Mouse (Mus musculus) thymus, postnatal 14 days (tissue): ENCODE measurements around the gene Frmd4a.
"Not testable (repeated sequence)": the region's sequence is repeated elsewhere in the genome, so short reads cannot be mapped to it uniquely, and the experiment has no call there.

Experiments
- DNase-seq: peaks from one replicate; pipeline ENCODE4 v3.0.0; 2021

Frmd4a gene

GRCm38 (mm10) chr2:4291671-4292070, 274.2 kb downstream of the Frmd4a start:
- DNase-seq, result no peak

GRCm38 (mm10) chr2:4293726-4294125, 276.2 kb downstream of the Frmd4a start:
- no peak for DNase-seq

DNA sequence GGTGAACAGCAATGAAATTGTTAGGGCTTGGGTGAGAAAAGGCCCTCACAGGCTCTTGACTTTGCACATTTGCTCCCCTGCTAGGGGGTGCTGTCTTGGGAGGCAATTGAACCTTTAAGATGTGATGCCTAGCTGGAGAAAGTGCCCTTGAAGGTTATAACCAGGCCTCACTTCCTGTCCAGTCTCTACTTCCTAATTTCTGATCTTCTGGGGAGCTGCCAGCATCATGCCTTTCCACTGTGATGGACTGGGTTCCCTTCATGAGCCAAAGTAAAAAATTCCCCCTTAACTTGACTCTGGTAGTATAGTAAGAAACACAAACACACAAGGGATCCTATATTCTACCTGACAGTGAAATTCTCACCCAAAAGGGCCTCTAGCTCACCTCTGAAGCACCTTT, 278.1 kb downstream of the Frmd4a start:
- DNase-seq, result no peak

DNA sequence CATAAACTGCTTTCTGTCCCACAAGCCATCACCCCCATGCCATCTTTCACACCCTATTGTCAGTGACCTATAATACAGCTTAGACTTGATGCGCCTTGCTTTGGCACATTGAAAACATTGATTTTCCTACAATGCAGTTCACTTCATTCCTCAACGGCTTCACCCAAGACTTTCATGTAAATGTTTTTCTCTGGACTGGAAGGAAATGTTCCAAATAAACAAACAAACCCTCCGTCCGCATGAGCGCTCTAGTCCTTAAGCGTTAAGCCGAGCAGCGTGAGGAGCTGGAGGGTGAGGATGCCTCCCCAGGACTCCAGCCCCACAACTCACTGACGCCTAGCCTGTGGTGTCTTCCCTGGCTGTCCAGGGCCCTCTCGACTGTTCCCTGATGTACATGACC, 279.4 kb downstream of the Frmd4a start:
- DNase-seq, result no peak

GRCm38 (mm10) chr2:4298325-4299215, 281.1 kb downstream of the Frmd4a start:
- no peak for DNase-seq

- DNase-seq, result no peak
Measured at GRCm38 (mm10) chr2:4299593-4299992, 282.1 kb downstream of the Frmd4a start.

- DNase-seq, result no peak
Measured at GRCm38 (mm10) chr2:4300383-4300811, 282.9 kb downstream of the Frmd4a start.

DNA sequence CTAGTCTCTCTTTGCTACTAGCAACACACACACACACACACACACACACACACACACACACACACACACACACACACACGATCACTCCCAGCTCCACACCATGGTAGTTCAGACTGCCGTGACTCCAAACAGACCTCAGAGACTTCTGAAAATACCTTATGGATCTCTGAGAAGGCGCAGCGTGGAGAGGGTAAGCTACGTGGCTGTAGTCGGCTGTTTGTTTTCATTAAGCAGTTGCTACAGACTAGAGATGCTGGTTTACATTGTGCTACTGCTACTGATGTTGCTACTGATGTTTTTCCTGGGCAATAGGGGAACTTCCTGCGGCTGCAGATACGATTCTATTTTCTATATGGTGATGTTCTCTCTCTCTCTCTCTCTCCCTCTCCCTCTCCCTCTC, 283.3 kb downstream of the Frmd4a start:
- DNase-seq, result no peak

GRCm38 (mm10) chr2:4301256-4301655, 283.7 kb downstream of the Frmd4a start:
- no peak for DNase-seq

DNA sequence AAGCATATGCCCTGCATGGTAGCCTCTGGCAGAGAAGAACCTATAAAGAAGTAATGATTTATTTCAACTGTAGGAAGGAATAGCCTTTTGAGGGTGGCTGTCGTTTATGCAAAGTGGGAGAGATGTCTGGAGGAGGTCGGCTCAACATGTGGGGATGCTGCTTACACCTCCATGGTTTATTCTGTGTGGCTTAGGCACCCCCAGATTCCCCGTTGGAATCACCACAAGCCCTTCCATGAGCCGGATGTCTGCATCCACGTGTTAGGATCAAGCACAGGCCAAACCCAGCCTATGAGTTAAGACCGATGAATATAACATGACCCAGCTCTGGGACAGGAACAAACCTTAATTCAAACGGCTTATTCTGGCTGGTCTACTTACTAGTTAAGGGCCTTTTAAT, 284.2 kb downstream of the Frmd4a start:
- DNase-seq, result no peak

- DNase-seq, result no peak
Measured at GRCm38 (mm10) chr2:4302119-4302518, 284.6 kb downstream of the Frmd4a start.

DNA sequence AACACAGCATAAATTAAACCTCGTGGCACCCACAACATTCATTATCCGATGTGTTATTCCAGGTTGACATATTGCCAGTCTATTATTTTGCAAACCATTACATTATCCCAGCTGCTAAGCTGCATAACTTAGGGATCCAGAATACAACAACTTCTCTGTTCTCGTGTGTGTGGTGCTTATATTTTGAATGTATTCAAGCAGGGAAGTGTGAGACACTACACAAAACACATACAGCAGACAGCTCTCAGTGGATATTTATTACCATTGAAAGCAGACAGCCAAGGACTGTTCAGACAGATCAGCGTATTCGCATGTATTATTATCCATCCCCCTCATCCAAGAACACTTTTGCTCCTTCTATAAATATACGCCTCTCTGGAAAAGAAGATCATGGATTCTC, 289.6 kb downstream of the Frmd4a start:
- DNase-seq, result no peak

GRCm38 (mm10) chr2:4314545-4314944, 297.0 kb downstream of the Frmd4a start:
- no peak for DNase-seq

DNA sequence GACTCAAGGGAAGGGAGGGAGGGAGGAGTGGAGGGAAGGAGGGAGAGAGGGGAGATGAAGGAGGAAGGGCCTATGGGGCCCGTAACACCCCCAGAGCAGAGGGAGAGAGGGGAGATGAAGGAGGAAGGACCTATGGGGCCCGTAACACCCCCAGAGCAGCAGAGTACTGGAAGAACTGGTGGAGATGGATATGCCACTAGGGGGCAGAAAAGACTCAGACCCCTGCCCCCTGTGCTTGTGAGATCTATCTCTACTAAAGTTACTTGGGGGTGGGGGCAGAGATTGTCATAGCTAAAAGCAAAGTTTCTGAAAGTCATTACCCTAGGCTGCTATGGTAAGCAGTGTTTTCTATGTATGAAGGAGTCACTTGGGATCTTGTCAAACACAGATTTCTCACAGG, 299.1 kb downstream of the Frmd4a start:
- peak; percentile 18 for DNase-seq

DNA sequence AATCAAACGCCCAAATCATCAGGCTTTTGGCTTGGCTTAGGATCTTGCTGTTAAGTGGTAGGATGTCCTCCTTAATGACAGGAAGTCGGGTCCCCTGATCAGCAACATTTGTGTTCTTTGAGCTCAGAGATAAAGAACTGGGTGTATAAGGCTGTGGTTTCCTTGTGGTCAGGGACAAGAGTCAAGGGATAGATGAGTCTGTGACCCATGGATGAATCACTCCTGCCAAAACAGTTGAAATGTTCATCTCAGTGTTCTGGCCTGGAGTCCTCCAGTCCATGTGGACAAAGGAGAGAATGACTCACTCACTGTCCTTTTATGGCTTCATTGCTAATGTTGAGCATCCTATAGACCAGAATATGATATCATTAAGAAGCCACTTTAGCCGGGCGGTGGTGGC, 300.6 kb downstream of the Frmd4a start:
- DNase-seq, result no peak

DNA sequence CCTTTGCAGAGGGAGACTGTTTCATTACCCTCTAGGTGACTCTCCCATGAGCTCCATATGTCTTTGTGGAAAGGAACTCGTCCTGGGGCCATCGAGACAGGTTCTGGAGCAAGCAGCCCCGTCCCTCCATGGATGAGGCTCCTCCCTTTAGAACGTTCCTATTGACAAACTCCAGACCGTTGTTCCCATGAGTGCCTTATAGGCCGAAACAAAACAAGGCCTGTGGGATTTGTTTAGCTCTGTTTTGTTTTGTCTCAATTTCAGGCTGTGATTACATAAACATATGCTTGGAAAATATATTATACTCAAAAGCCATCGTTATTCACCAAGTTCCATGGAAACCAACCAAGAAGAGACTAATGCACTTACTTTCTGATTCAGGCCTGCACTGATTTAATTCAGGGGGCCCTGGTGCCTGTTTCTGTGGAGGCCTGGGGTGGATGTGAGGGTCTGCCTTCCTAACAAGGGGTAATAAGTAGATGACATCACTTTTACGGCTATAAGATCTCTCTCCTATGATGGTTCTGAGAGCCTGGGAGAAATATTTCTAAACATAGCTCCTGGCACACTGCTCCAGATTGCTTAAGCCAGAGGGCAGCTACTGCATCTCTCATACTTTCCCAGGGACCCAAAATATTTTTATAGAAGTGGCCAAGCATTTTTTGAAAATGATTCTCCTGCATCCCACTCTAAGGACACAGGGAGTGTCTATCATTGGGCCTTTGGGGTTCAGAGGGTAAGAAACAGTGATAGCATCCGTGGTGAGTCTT, 308.9 kb downstream of the Frmd4a start:
- DNase-seq, result no peak

DNA sequence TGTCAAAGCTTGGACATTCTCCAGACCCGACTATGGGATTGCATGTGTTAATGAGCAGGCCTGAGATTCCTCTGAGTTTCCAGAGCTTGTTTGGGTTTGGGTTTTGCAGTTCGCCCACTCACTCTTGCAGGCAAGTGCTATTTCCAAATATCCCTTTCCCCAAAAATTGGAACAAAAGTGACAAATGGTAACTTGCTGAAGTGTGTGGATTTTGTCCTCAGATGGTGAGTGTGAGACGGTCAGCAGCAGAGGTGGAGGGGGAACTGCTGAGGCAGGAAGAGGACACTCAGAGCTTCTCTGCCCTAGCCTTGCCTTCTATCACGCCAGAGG, 309.5 kb downstream of the Frmd4a start:
- DNase-seq, result no peak

GRCm38 (mm10) chr2:4332441-4332840, 314.9 kb downstream of the Frmd4a start:
- DNase-seq, result no peak

- DNase-seq, result no peak
Measured at GRCm38 (mm10) chr2:4334201-4334600, 316.7 kb downstream of the Frmd4a start.

DNA sequence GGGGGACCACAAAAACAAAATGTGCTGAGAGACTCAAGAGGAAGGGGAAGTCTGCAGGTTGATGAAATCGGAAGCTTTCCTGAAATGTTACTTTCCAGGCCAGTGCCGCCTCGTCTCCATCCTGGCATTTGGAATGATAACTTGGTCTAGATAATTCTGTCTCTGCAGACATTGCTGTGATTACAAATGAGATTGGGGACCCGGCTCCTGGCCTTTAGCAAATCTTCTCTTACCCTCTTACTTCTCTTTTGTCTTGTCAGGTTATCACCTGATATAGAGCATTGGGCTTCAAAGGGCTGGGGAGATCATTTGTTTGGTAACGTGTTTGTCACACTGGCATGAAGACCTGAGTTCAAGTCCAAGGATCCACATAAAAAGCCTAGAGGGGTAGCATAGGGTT, 317.4 kb downstream of the Frmd4a start:
- DNase-seq, result no peak

DNA sequence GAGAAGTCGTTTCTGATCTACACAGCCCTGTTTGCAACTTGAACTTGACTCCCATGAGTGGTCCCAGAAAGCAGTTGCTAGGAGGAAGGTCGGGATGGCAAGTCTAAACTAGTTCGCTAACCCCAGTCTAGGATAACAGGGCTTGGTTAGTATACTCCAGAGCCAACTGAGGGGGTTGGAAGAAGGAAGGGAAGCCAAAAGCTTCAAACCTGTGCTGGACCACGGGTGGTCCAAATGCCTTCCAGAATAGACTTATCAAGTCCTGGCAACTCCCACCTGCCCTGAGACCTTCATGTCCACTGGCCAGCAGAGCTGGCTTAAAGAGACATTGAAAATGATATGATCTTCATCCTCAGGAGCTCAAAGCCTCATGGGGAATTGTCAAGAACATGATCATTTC, 318.4 kb downstream of the Frmd4a start:
- DNase-seq, result no peak

DNA sequence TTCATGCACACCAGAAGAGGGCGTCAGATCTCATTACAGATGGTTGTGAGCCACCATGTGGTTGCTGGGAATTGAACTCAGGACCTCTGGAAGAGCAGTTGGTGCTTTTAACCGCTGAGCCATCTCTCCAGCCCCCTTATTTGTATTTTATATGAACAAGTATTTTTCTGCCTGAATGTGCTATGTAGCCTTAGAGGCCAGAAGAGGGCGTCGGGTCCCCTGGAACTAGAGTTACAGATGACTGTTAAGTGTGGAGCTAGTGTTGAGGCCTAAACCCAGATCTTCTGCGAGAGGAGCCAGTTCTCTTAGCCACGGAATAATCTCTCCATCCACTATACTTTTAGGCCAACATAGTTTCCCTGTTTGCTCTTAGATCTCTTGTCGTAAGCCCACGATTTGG, 320.8 kb downstream of the Frmd4a start:
- DNase-seq, result not testable (repeated sequence)

DNA sequence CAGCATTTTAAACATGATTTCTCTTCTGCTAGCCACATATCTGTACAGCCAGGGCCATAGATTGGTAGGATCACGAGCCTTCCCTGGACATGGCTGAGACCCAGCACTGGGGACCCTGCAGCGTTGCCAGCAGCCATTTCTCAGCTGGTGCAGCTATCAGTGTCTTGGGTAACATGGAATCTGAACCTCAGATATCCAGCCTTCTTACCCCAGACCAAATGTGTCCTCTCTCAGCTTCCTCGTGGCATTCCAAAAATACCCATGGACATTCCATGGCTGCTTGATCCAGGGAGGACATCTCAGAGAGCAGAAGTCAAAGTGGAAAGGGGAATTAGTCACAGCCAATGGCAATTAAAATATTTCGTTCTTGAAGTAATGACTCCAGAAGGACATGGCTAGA, 321.6 kb downstream of the Frmd4a start:
- no peak for DNase-seq

DNA sequence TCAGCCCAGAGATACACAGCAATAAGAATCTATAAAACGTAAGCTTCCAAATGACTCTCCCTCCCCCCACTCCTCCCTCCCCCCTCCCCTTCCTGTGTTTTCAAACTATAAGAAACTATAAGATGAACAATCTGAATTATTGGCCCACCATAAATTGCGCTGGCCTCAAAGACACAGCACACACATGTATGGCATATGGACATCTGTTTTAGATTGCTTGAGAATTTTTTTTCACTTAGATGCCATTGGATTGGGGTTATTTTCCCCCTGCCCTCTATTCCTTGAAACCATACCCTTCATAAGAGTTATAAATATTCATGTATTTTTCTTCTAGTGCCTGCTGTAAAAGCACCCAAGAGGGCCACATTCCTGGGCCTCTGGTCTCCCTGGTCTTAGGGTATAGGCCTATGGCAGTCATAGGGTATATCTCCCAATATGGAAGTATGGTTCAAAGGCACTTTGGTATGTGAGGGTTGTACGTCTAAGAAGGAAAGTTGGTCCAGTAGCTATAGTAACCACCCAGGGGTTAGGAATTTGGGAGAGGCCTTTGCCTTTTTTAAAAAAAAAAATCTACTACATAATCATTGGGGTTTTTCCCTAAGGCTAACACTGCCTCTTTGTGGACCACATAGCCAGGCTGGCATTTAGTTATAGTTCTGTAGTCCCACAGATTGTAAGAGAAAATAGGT, 322.2 kb downstream of the Frmd4a start:
- DNase-seq, result no peak
